Comparison of ENCODE assay signal across 8 mouse cellular contexts in genomic region chr5:45668831-45669230, GRCm38 (mm10). TPM values are rescaled to one million over a fixed set of nuclear protein-coding genes. Genes with fewer than 3 reads are reported as not detected.
DNase-seq lines count a peak whose midpoint lies in the region; ATAC-seq lines count a peak whose summit lies in the region.

No protein-coding gene starts in this region.

- H3K4me1 ChIP-seq in hindbrain, embryonic 10.5 days (replicated peaks) = peaks cover 16% of the 10 kb centered on the region

- H3K4me3 ChIP-seq in hindbrain, embryonic 10.5 days = peak overlapping the region; percentile 86

- peak overlapping the region; percentile 87 for H3K27ac ChIP-seq in hindbrain, embryonic 10.5 days

- WGBS in hindbrain, embryonic 10.5 days = 2% methylated on average over 3 of the region's 3 CpGs

- no peaks in the 10 kb centered on the region for H3K9me3 ChIP-seq in hindbrain, embryonic 10.5 days

- peak; percentile 14 for DNase-seq in heart, adult 11 months
- DNase-seq in heart, adult 9 months (ENCODE audit: low spot score in 2 of 2) = no peak
- DNase-seq in CD4-positive helper T cell, adult 2 months (ENCODE audit: low read depth, low spot score) = peak; percentile 30
- peak; percentile 3 for DNase-seq in cerebellum, adult 8-10 months
- DNase-seq in hindbrain, embryonic 10.5 days (ENCODE audit: low spot score) = no peak
- DNase-seq in thymus, postnatal 4 days = no peak
- DNase-seq in layer of hippocampus, adult 9-10 months (ENCODE audit: low spot score) = no peak

- no peaks in the 10 kb centered on the region for H3K27me3 ChIP-seq in hindbrain, embryonic 10.5 days (ENCODE audit: insufficient read depth, poor library complexity, severe bottlenecking)

- H3K36me3 ChIP-seq in hindbrain, embryonic 10.5 days = peaks cover 12% of the 10 kb centered on the region

- peak; percentile 30; the same call in 1 of the 2 replicates for ATAC-seq in megakaryocyte-erythroid progenitor cell, adult 5-6 weeks (replicated peaks; ENCODE audit: low FRiP score, low TSS enrichment, poor library complexity, severe bottlenecking)

RNA-seq across cellular contexts. Expression of gene Ncapg, which starts 0.9 kb away (rescaled TPM):
- polyA plus RNA-seq in hindbrain, embryonic 10.5 days (2016; fragmentation: Nextera tagmentation; extraction: Ambion mirVana) = 47.3 and 65.5 TPM in 2 replicates
- 53.1 and 57.7 TPM in 2 replicates for total RNA-seq in megakaryocyte-erythroid progenitor cell, adult 5-6 weeks (2014; fragmentation: Nextera tagmentation)
- total RNA-seq in megakaryocyte-erythroid progenitor cell, adult 5-6 weeks (2017) = 69.3 and 85.9 TPM in 2 replicates

RNA-seq across cellular contexts. Expression of gene Fam184b, which starts 29.4 kb away (rescaled TPM):
- 0.44 and 0.62 TPM in 2 replicates for polyA plus RNA-seq in hindbrain, embryonic 10.5 days (2016; fragmentation: Nextera tagmentation; extraction: Ambion mirVana)
- not detected in 2 replicates for total RNA-seq in megakaryocyte-erythroid progenitor cell, adult 5-6 weeks (2014; fragmentation: Nextera tagmentation)
- not detected in 2 replicates for total RNA-seq in megakaryocyte-erythroid progenitor cell, adult 5-6 weeks (2017)

Comparison
In these comparisons a context has a peak if more than half of its experiments do, and no peak if none do; other contexts are left out.
1. DNase-seq: peak in heart, adult 11 months (single experiment), CD4-positive helper T cell, adult 2 months (single experiment) and cerebellum, adult 8-10 months (single experiment); none in heart, adult 9 months (0 of 2), hindbrain, embryonic 10.5 days (single experiment), thymus, postnatal 4 days (single experiment) and layer of hippocampus, adult 9-10 months (single experiment).